Mouse (Mus musculus): Measurements from ENCODE around the gene Arl8a.
A peak's percentile ranks its signal among the peaks of the same experiment; 100 is the strongest.

Arl8a gene

GRCm38 (mm10) chr1:135133678-135134435 is 12.8 kb upstream of the Arl8a start:
- DNase-seq (ENCODE audit: low spot score): no peak

DNA sequence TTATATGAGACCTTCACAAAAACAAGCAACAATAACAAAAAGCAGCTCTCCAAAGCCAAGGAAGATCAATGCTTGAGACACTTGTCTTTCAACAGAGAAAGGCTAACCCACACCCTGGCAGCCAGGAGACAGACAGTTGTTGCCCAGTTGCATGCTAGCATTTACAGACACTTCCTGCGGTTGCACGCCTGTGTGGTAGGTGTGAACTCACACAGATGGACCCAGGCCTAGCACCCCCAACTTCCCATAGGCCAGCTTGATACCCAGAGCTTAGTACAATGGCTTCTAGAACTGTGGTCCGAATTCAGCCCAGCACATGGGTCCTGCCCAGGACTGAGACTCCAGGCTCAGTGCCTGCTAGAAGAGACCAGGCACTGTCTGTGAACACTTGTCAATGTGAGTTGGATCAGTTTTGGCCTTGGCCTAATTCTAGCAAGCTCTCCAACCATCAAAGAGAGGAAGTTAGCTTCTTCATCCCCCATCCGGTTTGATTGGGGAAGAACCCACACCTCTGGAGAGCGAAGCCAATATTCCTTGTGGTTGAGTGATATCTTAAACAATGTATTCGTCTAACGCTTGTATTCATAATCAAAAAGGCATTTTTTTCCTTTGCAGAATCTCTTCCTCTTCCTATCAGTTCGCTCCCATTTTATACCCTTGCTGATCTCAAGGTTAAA is 11.4 kb upstream of the Arl8a start:
- DNase-seq (ENCODE audit: low spot score): no peak

DNA sequence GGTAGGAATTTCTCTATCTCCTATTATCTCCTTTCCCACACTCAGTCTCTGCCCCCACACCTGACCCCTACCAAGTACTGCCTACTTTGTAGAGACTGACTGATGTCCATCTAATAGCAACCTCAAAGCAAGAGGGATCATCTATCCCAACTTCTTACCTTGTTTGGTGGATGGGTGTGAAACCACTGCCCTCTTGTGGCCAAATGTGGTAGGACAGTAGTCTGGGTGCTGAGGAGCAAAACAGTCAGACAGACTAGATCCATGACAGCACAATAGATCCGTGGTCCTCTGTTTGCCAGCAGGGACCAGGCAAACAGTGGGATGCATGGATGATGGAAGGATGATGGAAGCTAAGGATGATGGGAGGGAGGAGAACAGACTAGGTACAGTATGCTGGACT is 10.1 kb upstream of the Arl8a start:
- DNase-seq (ENCODE audit: low spot score): peak; percentile 77

GRCm38 (mm10) chr1:135139906-135140305 is 6.7 kb upstream of the Arl8a start:
- DNase-seq (ENCODE audit: low spot score): no peak

DNA sequence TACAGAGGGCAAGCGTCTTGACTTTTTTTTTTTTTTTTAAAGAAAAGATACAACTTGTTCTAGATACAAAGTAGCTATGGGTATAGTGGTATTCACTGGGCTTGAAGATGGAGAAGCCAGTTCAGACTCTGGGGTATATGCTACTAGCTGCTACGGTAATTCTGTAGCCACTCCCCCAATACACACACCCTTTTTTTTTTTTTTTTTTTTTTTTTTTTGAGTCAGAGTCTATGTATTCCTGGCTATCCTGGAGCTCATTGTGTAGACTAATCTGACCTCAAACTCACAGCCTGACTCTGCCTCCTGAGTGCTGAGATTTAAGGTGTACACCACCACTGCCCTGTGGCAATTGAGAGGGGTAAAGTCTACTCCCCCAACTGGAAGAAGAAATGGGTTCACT is 4.2 kb upstream of the Arl8a start:
- DNase-seq (ENCODE audit: low spot score): no peak

GRCm38 (mm10) chr1:135143940-135144339 is 2.7 kb upstream of the Arl8a start:
- no peak for DNase-seq (ENCODE audit: low spot score)

GRCm38 (mm10) chr1:135146946-135147701 is 500 bp downstream of the Arl8a start:
- peak; percentile 66 for DNase-seq (ENCODE audit: low spot score)

DNA sequence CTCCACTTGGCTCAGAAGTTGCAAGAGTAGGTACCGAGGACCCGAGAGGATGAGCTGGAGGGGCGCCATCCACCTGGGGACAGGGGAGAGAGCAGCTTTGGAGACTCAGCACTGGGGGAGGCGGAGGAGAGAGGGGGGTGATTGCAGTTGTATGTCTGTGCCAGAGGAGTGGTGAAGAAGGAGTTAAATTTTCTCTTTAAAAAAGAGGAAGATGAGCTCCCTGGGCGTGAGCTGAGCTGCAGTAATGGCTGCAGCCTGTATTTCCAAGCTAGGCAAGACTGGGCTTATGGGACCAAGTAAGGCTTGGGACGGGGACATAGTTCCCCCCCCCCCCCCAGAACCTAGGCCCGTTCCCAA is 1.1 kb downstream of the Arl8a start:
- DNase-seq (ENCODE audit: low spot score): no peak

DNA sequence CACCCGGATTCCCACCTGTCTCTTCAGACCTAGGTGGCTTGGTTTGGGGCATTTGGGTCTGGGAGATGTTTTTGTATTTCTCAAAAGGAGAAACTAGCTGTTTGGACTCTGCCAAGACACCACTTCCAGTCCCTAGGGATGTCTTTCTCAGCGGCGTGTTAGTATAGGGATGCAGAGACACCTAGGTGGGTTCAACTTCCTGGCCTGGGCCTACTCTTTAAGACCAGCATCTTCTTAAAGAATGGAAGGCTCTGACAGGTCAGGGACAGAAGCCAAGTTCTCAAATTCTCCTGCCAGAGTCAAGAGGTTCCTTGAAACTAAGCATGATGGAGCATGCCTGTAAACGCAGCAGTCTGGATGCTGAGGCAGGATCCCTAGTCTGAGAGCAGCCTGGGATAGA is 1.9 kb downstream of the Arl8a start:
- DNase-seq (ENCODE audit: low spot score): no peak

GRCm38 (mm10) chr1:135148996-135149395 is 2.4 kb downstream of the Arl8a start:
- DNase-seq (ENCODE audit: low spot score): no peak

- DNase-seq (ENCODE audit: low spot score): no peak
These were observed 7.4 kb downstream of the Arl8a start for GRCm38 (mm10) chr1:135154011-135154410.

DNA sequence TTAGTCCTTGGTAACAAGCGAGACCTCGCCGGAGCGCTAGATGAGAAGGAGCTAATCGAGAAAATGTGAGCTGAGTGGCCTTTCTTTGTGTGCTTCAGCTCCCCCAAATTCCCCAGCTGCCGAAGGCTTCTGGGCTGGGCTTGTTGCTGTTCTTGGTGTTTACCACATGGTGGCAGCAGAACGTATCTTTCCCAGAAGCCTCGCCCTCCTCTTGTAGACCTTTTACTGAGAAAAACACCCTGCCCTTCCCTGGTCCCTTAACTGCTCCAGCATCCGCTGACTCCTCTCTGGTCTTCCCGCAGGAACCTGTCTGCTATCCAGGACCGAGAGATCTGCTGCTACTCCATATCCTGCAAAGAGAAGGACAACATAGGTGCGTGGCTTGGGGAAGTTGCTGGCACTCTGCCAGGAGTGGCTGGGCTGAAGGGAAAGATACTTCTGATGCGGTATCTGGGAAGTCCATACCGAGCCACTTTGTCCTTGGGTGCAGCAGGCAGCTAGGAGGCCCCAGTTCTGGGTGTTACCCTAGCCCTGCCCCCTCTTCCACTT is 7.9 kb downstream of the Arl8a start:
- peak; percentile 82 for DNase-seq (ENCODE audit: low spot score)

GRCm38 (mm10) chr1:135156300-135156699 is 9.7 kb downstream of the Arl8a start:
- DNase-seq (ENCODE audit: low spot score): no peak

GRCm38 (mm10) chr1:135158633-135159032 is 12.0 kb downstream of the Arl8a start:
- no peak for DNase-seq (ENCODE audit: low spot score)

DNA sequence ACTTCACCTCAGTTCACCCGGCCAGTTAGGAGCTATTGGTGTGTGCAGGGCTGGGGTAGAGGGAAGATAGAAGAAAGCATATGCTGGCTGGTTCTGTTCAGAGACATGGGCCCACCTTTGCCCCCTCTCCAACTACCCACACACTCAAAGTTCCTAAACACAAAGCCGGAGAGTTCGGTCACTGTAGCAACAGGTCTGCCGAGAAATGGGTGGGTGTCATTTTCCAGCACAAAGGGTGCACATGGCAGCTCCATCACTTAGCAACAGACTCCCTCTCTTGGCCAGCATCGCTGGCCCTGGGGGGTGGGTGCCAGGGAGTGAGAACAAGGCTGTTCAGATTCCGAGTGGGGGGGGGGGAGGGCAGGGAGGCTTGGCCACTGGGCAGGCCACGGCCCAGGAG is 12.4 kb downstream of the Arl8a start:
- DNase-seq (ENCODE audit: low spot score): no peak

- no peak for DNase-seq (ENCODE audit: low spot score)
These were observed 13.0 kb downstream of the Arl8a start for GRCm38 (mm10) chr1:135159556-135160123.

DNA sequence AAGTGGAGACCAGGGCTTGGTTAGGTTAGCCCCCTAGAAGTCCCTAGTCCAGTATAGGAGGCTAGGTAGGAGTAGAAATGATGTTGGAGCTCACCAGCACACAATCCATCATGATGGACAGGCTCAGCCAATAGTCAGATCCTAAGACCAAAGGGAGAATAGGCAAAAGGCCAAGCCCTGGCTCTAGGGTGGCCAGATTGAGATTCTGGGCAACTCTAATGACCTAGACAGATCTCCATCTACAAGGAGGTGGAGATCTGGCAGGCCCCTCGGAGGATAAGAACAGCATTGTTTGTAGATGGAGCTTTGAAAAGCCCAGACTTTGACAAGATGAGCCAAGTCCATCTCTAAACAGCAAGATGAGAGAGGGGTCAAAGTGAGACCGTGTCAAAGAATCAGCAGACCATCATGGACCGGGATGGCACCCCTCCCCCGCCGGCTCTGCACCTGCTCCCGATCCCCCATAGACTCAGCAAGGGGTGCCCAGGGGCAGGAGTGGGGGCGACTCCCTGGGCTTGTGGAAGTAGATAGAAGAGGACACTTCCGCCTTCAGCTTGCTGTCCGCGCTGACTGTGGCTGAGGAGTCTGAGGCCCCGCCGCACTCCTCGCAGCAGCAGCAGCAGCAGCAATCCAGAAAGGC is 13.9 kb downstream of the Arl8a start:
- DNase-seq (ENCODE audit: low spot score): no peak

DNA sequence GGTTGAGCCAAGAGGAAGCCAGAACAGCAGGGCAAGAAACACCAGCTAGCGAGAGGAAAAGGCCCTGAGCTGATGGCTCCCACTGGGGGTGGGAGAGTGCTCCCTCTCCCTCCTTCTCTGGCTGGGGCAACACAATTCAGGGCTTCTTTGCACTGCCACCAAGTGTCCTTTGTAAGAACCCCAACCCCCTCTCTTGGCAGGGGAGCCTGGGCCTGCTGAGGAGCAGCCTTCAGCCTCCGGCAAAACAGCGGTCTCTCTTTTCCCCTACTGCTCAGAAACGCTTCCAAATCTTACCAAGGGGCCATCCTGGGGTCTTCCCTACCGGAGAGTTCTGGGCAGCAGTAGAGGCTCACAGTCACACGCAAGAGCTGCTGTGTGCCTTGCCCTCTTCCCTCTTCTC is 16.1 kb downstream of the Arl8a start:
- no peak for DNase-seq (ENCODE audit: low spot score)

DNA sequence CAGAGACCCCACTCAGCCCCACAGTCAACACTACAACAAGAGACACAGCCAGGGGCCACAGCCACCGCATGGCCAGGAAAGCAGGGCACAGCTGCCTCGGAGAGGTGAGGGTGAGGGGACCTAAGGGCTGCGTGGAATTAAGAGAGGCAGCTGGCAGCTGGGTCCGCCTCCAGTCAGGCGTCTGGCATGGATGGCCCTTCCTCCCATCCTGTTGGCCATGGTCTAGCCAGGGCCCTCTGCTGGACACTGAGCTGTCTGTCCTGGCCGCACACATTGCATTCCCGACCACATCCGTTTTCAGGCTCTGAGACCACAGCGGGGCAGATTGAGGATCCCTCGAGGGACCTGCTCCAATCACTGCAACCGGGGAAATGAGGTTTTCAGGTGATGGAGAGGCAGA is 20.8 kb downstream of the Arl8a start, which contains the start of gene Gpr37l1:
Gene Gpr37l1 (minus strand): TSS at position 247 of the 400 bp plus-strand sequence.
- no peak for DNase-seq (ENCODE audit: low spot score)

- DNase-seq (ENCODE audit: low spot score): no peak
These were observed 22.0 kb downstream of the Arl8a start for GRCm38 (mm10) chr1:135168453-135169200.
